Mouse (Mus musculus) MEL (cell line): ENCODE results near the gene Mecom. TPM values are rescaled to one million over a fixed set of nuclear protein-coding genes. Genes with fewer than 3 reads are reported as not detected.

Experiments used
- DNase-seq: peaks from one replicate; pipeline ENCODE4 v3.0.0; 2011; ENCODE audit warnings: low read depth, low spot score
- H3K27ac ChIP-seq: 2 replicates; pipeline ENCODE4 v1.5.1; 2012; ENCODE audit warnings: low read depth, mild to moderate bottlenecking, control low read depth, low read length, moderate library complexity; ENCODE audit not compliant: control insufficient read depth
- H3K27me3 ChIP-seq, 2 experiments: fragments of 150-350 bp in 1 of 2; sonication (generic) in 1 of 2; 2 replicates each; pipeline ENCODE4 v1.6.1; 2012; ENCODE audit warnings: low read length in 2 of 2, mild to moderate bottlenecking in 2 of 2, improper control_type of control experiment in 1 of 2, moderate library complexity in 1 of 2; ENCODE audit not compliant: insufficient read depth in 2 of 2, control insufficient read depth in 1 of 2
- H3K36me3 ChIP-seq, 2 experiments: 2 replicates each; pipeline ENCODE4 v1.6.1; 2012 to 2014; ENCODE audit warnings: low read length in 2 of 2, improper control_type of control experiment in 1 of 2, inconsistent platforms in 1 of 2, mild to moderate bottlenecking in 1 of 2; ENCODE audit not compliant: insufficient read depth in 2 of 2, control insufficient read depth in 1 of 2
- H3K4me1 ChIP-seq, 2 experiments: fragments of 150-350 bp in 1 of 2; sonication (generic) in 1 of 2; 2 replicates each; pipeline ENCODE4 v1.6.1; 2012; ENCODE audit warnings: low read length in 2 of 2, improper control_type of control experiment in 1 of 2, mild to moderate bottlenecking in 1 of 2; ENCODE audit not compliant: insufficient read depth in 2 of 2, control insufficient read depth in 1 of 2
- H3K4me3 ChIP-seq, 2 experiments: fragments of 150-350 bp in 1 of 2; sonication (generic) in 1 of 2; 2 replicates each; pipeline ENCODE4 v1.5.1; 2012; ENCODE audit warnings: low read depth in 2 of 2, low read length in 2 of 2, mild to moderate bottlenecking in 2 of 2, moderate library complexity in 2 of 2, control low read depth in 1 of 2, improper control_type of control experiment in 1 of 2; ENCODE audit not compliant: control insufficient read depth in 1 of 2, insufficient read depth in 1 of 2
- H3K79me2 ChIP-seq: 2 replicates; pipeline ENCODE4 v1.6.1; 2012; ENCODE audit warnings: mild to moderate bottlenecking, low read length, moderate library complexity; ENCODE audit not compliant: control insufficient read depth, poor library complexity, insufficient read depth
- H3K9ac ChIP-seq: 2 replicates; pipeline ENCODE4 v1.6.1; 2012; ENCODE audit warnings: low read depth, mild to moderate bottlenecking, control low read depth, low read length, moderate library complexity; ENCODE audit not compliant: control insufficient read depth, poor library complexity, severe bottlenecking
- H3K9me3 ChIP-seq: fragments of 150-350 bp; sonication (generic); replicated peaks from 2 replicates; pipeline ENCODE4 v1.6.1; 2012; ENCODE audit warnings: mild to moderate bottlenecking, low read length, improper control_type of control experiment, moderate library complexity; ENCODE audit not compliant: insufficient read depth
- CHD2 ChIP-seq: IDR thresholded peaks from 2 replicates; pipeline ENCODE4 v1.6.1; 2011; ENCODE audit warnings: low read length, improper control_type of control experiment
- CTCF ChIP-seq, 3 experiments: IDR thresholded peaks in 2 of 3; conservative IDR thresholded peaks in 1 of 3; 2 replicates each; pipeline ENCODE4 v1.5.1; 2011 to 2012; ENCODE audit warnings: low read length in 3 of 3, low read depth in 2 of 3, mild to moderate bottlenecking in 2 of 3, improper control_type of control experiment in 1 of 3, inconsistent platforms in 1 of 3, mixed read lengths in 1 of 3, moderate library complexity in 1 of 3; ENCODE audit not compliant: control insufficient read depth in 1 of 3, insufficient read depth in 1 of 3, poor library complexity in 1 of 3, severe bottlenecking in 1 of 3
- E2F4 ChIP-seq: IDR thresholded peaks from 2 replicates; pipeline ENCODE4 v1.6.1; 2011; ENCODE audit warnings: low read depth, low read length, improper control_type of control experiment, borderline replicate concordance
- ELF1 ChIP-seq: IDR thresholded peaks from 2 replicates; pipeline ENCODE4 v1.6.1; 2014; ENCODE audit warnings: low read depth, mild to moderate bottlenecking, inconsistent platforms, low read length, improper control_type of control experiment, moderate library complexity
- ETS1 ChIP-seq: IDR thresholded peaks from 2 replicates; pipeline ENCODE4 v1.6.1; 2012; ENCODE audit warnings: low read depth, mild to moderate bottlenecking, inconsistent platforms, low read length, improper control_type of control experiment, moderate library complexity
- GATA1 ChIP-seq: IDR thresholded peaks from 2 replicates; pipeline ENCODE4 v1.6.1; 2011; ENCODE audit warnings: low read depth, low read length, improper control_type of control experiment
- HCFC1 ChIP-seq: IDR thresholded peaks from 2 replicates; pipeline ENCODE4 v1.6.1; 2012; ENCODE audit warnings: low read depth, mild to moderate bottlenecking, inconsistent platforms, low read length, improper control_type of control experiment, moderate library complexity
- MAX ChIP-seq: IDR thresholded peaks from 2 replicates; pipeline ENCODE4 v1.6.1; 2011; ENCODE audit warnings: low read length, improper control_type of control experiment
- MAZ ChIP-seq: IDR thresholded peaks from 2 replicates; pipeline ENCODE4 v1.6.1; 2012; ENCODE audit warnings: low read depth, mild to moderate bottlenecking, inconsistent platforms, low read length, improper control_type of control experiment
- MYB ChIP-seq: IDR thresholded peaks from 2 replicates; pipeline ENCODE4 v1.6.1; 2011; ENCODE audit warnings: mild to moderate bottlenecking, low read depth, low read length, improper control_type of control experiment
- MYC ChIP-seq: IDR thresholded peaks from 2 replicates; pipeline ENCODE4 v1.6.1; 2011; ENCODE audit warnings: low read depth, mild to moderate bottlenecking, low read length, improper control_type of control experiment, moderate library complexity
- NELFE ChIP-seq: IDR thresholded peaks from 2 replicates; pipeline ENCODE4 v1.6.1; 2011; ENCODE audit warnings: low read depth, low read length, improper control_type of control experiment
- NRF1 ChIP-seq: IDR thresholded peaks from 2 replicates; pipeline ENCODE4 v1.6.1; 2014; ENCODE audit warnings: low read depth, mild to moderate bottlenecking, inconsistent platforms, low read length, improper control_type of control experiment, moderate library complexity; ENCODE audit not compliant: poor library complexity, insufficient read depth, severe bottlenecking
- POLR2A ChIP-seq, 2 experiments: IDR thresholded peaks; 2 replicates each; pipeline ENCODE4 v1.6.1; 2011 to 2012; ENCODE audit warnings: low read length in 2 of 2, mild to moderate bottlenecking in 2 of 2, control low read depth in 1 of 2, improper control_type of control experiment in 1 of 2, low read depth in 1 of 2, moderate library complexity in 1 of 2; ENCODE audit not compliant: control insufficient read depth in 1 of 2, insufficient read depth in 1 of 2, poor library complexity in 1 of 2
- RAD21 ChIP-seq: IDR thresholded peaks from 2 replicates; pipeline ENCODE4 v1.6.1; 2011; ENCODE audit warnings: mild to moderate bottlenecking, low read depth, low read length, improper control_type of control experiment
- SIN3A ChIP-seq: IDR thresholded peaks from 2 replicates; pipeline ENCODE4 v1.6.1; 2012; ENCODE audit warnings: low read length, improper control_type of control experiment, inconsistent platforms
- SMC3 ChIP-seq: IDR thresholded peaks from 2 replicates; pipeline ENCODE4 v1.6.1; 2011; ENCODE audit warnings: low read depth, low read length, improper control_type of control experiment
- TCF12 ChIP-seq: IDR thresholded peaks from 2 replicates; pipeline ENCODE4 v1.6.1; 2014; ENCODE audit warnings: low read depth, mild to moderate bottlenecking, inconsistent platforms, low read length, improper control_type of control experiment, moderate library complexity
- UBTF ChIP-seq: IDR thresholded peaks from 2 replicates; pipeline ENCODE4 v1.6.1; 2012; ENCODE audit warnings: low read depth, mild to moderate bottlenecking, inconsistent platforms, low read length, improper control_type of control experiment, moderate library complexity, borderline replicate concordance; ENCODE audit not compliant: insufficient read depth
- USF2 ChIP-seq, 2 experiments: IDR thresholded peaks; 2 replicates each; pipeline ENCODE4 v1.6.1; 2011 to 2012; ENCODE audit warnings: improper control_type of control experiment in 2 of 2, low read length in 2 of 2, borderline replicate concordance in 1 of 2, inconsistent platforms in 1 of 2, low read depth in 1 of 2, mild to moderate bottlenecking in 1 of 2; ENCODE audit not compliant: insufficient read depth in 1 of 2
- ZC3H11A ChIP-seq: IDR thresholded peaks from 2 replicates; pipeline ENCODE4 v1.6.1; 2012; ENCODE audit warnings: low read depth, mild to moderate bottlenecking, inconsistent platforms, low read length, improper control_type of control experiment
- ZMIZ1 ChIP-seq: IDR thresholded peaks from 2 replicates; pipeline ENCODE4 v1.6.1; 2012; ENCODE audit warnings: low read depth, mild to moderate bottlenecking, inconsistent platforms, low read length, improper control_type of control experiment, moderate library complexity
- ZNF384 ChIP-seq: IDR thresholded peaks from 2 replicates; pipeline ENCODE4 v1.6.1; 2012; ENCODE audit warnings: low read depth, mild to moderate bottlenecking, inconsistent platforms, low read length, improper control_type of control experiment
- polyA plus RNA-seq, 2 experiments: library from polyadenylated mRNA; stranded (reverse) in 1 of 2; unstranded in 1 of 2; fragments of >175 nt in 1 of 2; fragments of >200 nt in 1 of 2; gene quantifications; 2 replicates each; pipeline versions ENCODE4 v1.2.1 to v1.2.4; 2012; ENCODE audit warnings: low replicate concordance in 2 of 2, low read depth in 1 of 2; ENCODE audit not compliant: insufficient read length in 2 of 2, insufficient read depth in 1 of 2, missing spikeins in 1 of 2
- total RNA-seq: library from RNA; depleted of rRNA; stranded (reverse); fragments of 300-350 nt; gene quantifications from 2 replicates; pipeline ENCODE4 v1.2.3, GENCODE M21; 2012

Gene Mecom
- total and polyA plus RNA-seq, 3 experiments, result 0.04 TPM; not detected in 2

- H3K36me3 ChIP-seq, result no peaks in the 10 kb centered on the region
- H3K9me3 ChIP-seq, result no peaks in the 10 kb centered on the region
- H3K27ac ChIP-seq, result no peak overlapping the region
- no peak overlapping the region for H3K4me3 ChIP-seq
- no peaks in the 10 kb centered on the region for H3K79me2 ChIP-seq
- no peaks in the 10 kb centered on the region for H3K4me1 ChIP-seq
- no peaks in the 10 kb centered on the region for H3K27me3 ChIP-seq
- no peak overlapping the region for H3K9ac ChIP-seq
- TF ChIP-seq MAZ (no peak), CTCF (IDR thresholded peaks at IDR 0.05 in 2 of 3, conservative IDR thresholded peaks at IDR 0.05 in 1 of 3; ENCODE audit: control insufficient read depth in 1 of 3, insufficient read depth in 1 of 3, low read depth in 2 of 3, low read length in 3 of 3, poor library complexity in 1 of 3, severe bottlenecking in 1 of 3) (no peak), RAD21 (no peak), HCFC1 (no peak), ELF1 (no peak), CHD2 (no peak), MYC (no peak), ZMIZ1 (no peak), SMC3 (no peak), NRF1 (no peak), ZNF384 (no peak), MYB (no peak), SIN3A (no peak), USF2 (IDR thresholded peaks at IDR 0.05; ENCODE audit: borderline replicate concordance in 1 of 2, insufficient read depth in 1 of 2, low read depth in 1 of 2, low read length in 2 of 2) (no peak), E2F4 (no peak), POLR2A (IDR thresholded peaks at IDR 0.05; ENCODE audit: control insufficient read depth in 1 of 2, insufficient read depth in 1 of 2, low read depth in 1 of 2, low read length in 2 of 2, poor library complexity in 1 of 2) (no peak)
- no peak for DNase-seq
These were observed 95.3 kb downstream of the Mecom start for GRCm38 (mm10) chr3:30452511-30452910.

GRCm38 (mm10) chr3:30450206-30450965 lies 97.4 kb downstream of the Mecom start:
- no peak for DNase-seq
- Histone ChIP-seq H3K4me1 (no peaks in the 10 kb centered on the region), H3K27me3 (no peaks in the 10 kb centered on the region), H3K27ac (no peak overlapping the region), H3K36me3 (no peaks in the 10 kb centered on the region), H3K79me2 (no peaks in the 10 kb centered on the region), H3K4me3 (no peak overlapping the region), H3K9me3 (no peaks in the 10 kb centered on the region), H3K9ac (no peak overlapping the region)
- no peak for TF ChIP-seq TCF12
- no peak for TF ChIP-seq ZC3H11A
- no peak for TF ChIP-seq NELFE
- TF ChIP-seq SMC3, result no peak
- no peak for TF ChIP-seq NRF1
- no peak for TF ChIP-seq MAX
- no peak for TF ChIP-seq UBTF
- no peak for TF ChIP-seq GATA1
- TF ChIP-seq USF2 (IDR thresholded peaks at IDR 0.05; ENCODE audit: borderline replicate concordance in 1 of 2, insufficient read depth in 1 of 2, low read depth in 1 of 2, low read length in 2 of 2), result no peak
- TF ChIP-seq ETS1, result no peak
